Mouse (Mus musculus): ENCODE results near the gene Rnaset2b.
"Not testable (repeated sequence)": the region's sequence is repeated elsewhere in the genome, so short reads cannot be mapped to it uniquely, and the experiment has no call there.

- not testable (repeated sequence) for TF ChIP-seq HCFC1 (IDR thresholded peaks at IDR 0.05; ENCODE audit: borderline replicate concordance, insufficient read depth, low read length); CHD2 (IDR thresholded peaks at IDR 0.05; ENCODE audit: low read depth, low read length)
Observed at GRCm38 (mm10) chr17:7025257-7025656, 54.8 kb downstream of the Rnaset2b start, which contains the start of gene Gm1604a.

All from ES-E14 (cell line).